Mouse (Mus musculus) forebrain, embryonic 15.5 days (tissue): ENCODE measurements around the gene Ahnak. TPM values are rescaled to one million over a fixed set of nuclear protein-coding genes. Genes with fewer than 3 reads are reported as not detected.

Source experiments
- ATAC-seq: fragments of 200-750 bp; cut with Nextera tagmentation; replicated peaks from 2 replicates; pipeline ENCODE4 v1.8.0; 2017; ENCODE audit warnings: mild to moderate bottlenecking, moderate TSS enrichment, moderate library complexity
- H3K27ac ChIP-seq: fragments of 300-500 bp; sonication (generic); replicated peaks from 2 replicates; pipeline ENCODE4 v1.5.1; 2015; ENCODE audit warnings: mild to moderate bottlenecking, inconsistent platforms
- H3K27me3 ChIP-seq: fragments of 300-500 bp; sonication (generic); 2 replicates; pipeline ENCODE4 v1.6.1; 2015; ENCODE audit warnings: inconsistent platforms
- H3K36me3 ChIP-seq: fragments of 300-500 bp; sonication (generic); 2 replicates; pipeline ENCODE4 v1.6.1; 2015; ENCODE audit warnings: mild to moderate bottlenecking, inconsistent platforms
- H3K4me1 ChIP-seq: fragments of 300-500 bp; sonication (generic); 2 replicates; pipeline ENCODE4 v1.6.1; 2015; ENCODE audit warnings: inconsistent platforms
- H3K4me2 ChIP-seq: fragments of 300-500 bp; sonication (generic); replicated peaks from 2 replicates; pipeline ENCODE4 v1.6.1; 2015; ENCODE audit warnings: mild to moderate bottlenecking, inconsistent platforms
- H3K4me3 ChIP-seq: fragments of 300-500 bp; sonication (generic); 2 replicates; pipeline ENCODE4 v1.5.1; 2015; ENCODE audit warnings: mild to moderate bottlenecking, inconsistent platforms
- H3K9ac ChIP-seq: fragments of 300-500 bp; sonication (generic); replicated peaks from 2 replicates; pipeline ENCODE4 v1.6.1; 2015; ENCODE audit warnings: mild to moderate bottlenecking, inconsistent platforms
- H3K9me3 ChIP-seq: fragments of 300-500 bp; sonication (generic); 2 replicates; pipeline ENCODE4 v1.6.1; 2016; ENCODE audit warnings: inconsistent platforms
- WGBS: fragments of 180-500 bp; shearing (Covaris S2); methylation state at CpG from one replicate; pipeline ENCODE4 v1.1.7; 2015; ENCODE audit warnings: mixed read lengths; 5-methylcytosine and 5-hydroxymethylcytosine counted together
- polyA plus RNA-seq: library from polyadenylated mRNA; unstranded; fragments of >200 nt; fragmentation: Nextera tagmentation; extraction: Ambion mirVana; gene quantifications from 2 replicates; pipeline ENCODE4 v1.2.1, GENCODE M21; 2015

Gene Ahnak
- polyA plus RNA-seq, 1 experiment from 2014 or later = 3.7 TPM

DNA sequence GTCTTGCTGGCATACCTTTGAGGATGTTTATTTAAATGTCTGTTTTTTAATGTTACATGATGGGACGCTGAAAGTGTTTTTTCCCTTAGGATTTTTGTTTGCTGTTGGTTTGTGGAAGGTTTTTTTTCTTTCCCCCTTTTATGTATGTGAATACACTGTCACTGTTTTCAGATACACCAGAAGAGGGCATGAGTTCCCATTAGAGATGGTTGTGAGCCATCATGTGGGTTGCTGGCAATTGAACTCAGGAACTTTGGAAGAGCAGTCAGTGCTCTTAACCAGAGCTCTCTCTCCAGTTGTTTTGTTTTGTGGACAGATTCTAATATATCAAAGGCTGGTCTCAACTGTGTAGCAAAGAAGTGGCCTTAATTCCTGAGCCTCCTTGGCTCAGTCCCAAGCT, 14.4 kb upstream of the Ahnak start:
- 84% methylated on average over 1 of the region's 1 CpGs for WGBS
- no peak overlapping the region for H3K4me3 ChIP-seq
- peaks cover 98% of the 10 kb centered on the region for H3K36me3 ChIP-seq
- H3K4me2 ChIP-seq = no peak overlapping the region
- H3K27me3 ChIP-seq = no peaks in the 10 kb centered on the region
- no peak overlapping the region for H3K27ac ChIP-seq
- no peaks in the 10 kb centered on the region for H3K4me1 ChIP-seq
- no peak for ATAC-seq
- H3K9ac ChIP-seq = no peak overlapping the region
- no peaks in the 10 kb centered on the region for H3K9me3 ChIP-seq

DNA sequence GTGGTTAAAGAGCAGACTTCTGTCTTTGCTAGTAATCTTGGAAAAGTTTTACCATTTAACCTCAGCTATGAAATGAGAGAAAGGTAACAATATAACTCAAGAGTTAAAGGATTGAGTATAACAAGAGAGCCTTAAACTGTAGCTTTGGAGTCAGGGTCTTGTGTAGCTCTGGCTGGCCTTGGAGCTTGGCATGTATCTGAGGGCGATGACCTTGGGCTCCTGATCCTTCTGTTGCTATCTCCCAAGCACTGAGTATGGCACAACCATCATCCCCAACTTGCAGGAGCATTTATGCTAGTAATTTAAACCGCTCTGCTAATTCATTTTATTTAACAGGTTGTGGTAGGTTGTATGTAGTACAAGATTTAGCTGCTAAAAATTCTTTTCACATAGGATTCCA, 13.6 kb upstream of the Ahnak start:
- Histone ChIP-seq H3K4me1 (no peaks in the 10 kb centered on the region), H3K36me3 (peaks cover 98% of the 10 kb centered on the region), H3K9me3 (no peaks in the 10 kb centered on the region), H3K27me3 (no peaks in the 10 kb centered on the region), H3K4me3 (no peak overlapping the region), H3K27ac (no peak overlapping the region), H3K4me2 (no peak overlapping the region), H3K9ac (no peak overlapping the region)
- 97% methylated on average over 2 of the region's 2 CpGs for WGBS
- no peak for ATAC-seq

DNA sequence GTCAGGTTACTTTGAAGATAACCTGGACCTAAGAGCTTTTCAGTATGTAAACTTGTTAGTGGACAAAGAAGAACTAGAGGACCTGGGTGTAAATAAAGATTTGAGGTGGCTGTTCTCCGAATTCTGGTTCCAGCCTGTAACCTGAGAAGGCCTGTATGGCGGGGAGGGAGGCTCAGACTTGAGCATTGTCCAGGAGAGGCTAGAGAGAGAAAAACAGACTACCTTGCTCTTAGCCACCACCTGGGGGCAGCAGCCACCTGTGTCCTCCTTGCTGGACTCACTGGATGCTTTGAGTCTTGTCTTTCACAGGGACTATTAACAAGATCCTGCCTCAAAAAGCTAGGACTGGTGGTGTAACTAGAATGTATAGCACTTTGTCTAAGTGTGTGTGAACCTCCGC, 12.5 kb upstream of the Ahnak start:
- no peaks in the 10 kb centered on the region for H3K27me3 ChIP-seq
- 38% methylated on average over 3 of the region's 3 CpGs for WGBS
- H3K4me1 ChIP-seq = peaks cover 3% of the 10 kb centered on the region
- H3K27ac ChIP-seq = no peak overlapping the region
- no peak overlapping the region for H3K4me3 ChIP-seq
- peak; percentile 42; the same call in 1 of the 2 replicates for ATAC-seq
- H3K9ac ChIP-seq = no peak overlapping the region
- H3K36me3 ChIP-seq = peaks cover 89% of the 10 kb centered on the region
- no peak overlapping the region for H3K4me2 ChIP-seq
- no peaks in the 10 kb centered on the region for H3K9me3 ChIP-seq

DNA sequence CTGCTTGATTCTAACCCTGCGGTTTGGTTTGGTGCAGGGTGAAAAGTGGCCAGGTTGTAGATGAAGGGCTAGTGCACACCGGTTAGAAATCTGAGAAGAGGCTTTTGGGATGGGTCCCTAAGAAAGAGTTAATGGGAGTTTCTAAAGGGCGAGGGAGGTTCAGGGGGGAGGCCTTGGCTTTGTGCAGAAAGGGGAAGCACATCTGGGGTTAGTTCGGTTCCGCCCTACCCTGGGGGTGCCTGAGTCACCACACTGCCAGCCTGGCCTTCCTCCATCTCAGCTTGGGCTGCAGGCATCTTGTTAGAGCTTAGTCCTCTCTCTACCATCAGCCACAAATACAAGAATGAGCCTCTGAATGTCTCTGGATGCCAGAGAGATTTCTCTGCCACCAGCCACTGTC, 8.3 kb upstream of the Ahnak start:
- no peak overlapping the region for H3K27ac ChIP-seq
- whole genome bisulfite sequencing = 49% methylated on average over 5 of the region's 5 CpGs
- H3K9ac ChIP-seq = no peak overlapping the region
- H3K36me3 ChIP-seq = peaks cover 46% of the 10 kb centered on the region
- H3K4me2 ChIP-seq = no peak overlapping the region
- H3K4me1 ChIP-seq = peaks cover 36% of the 10 kb centered on the region
- H3K4me3 ChIP-seq = no peak overlapping the region
- H3K9me3 ChIP-seq = no peaks in the 10 kb centered on the region
- ATAC-seq = no peak
- H3K27me3 ChIP-seq = no peaks in the 10 kb centered on the region

DNA sequence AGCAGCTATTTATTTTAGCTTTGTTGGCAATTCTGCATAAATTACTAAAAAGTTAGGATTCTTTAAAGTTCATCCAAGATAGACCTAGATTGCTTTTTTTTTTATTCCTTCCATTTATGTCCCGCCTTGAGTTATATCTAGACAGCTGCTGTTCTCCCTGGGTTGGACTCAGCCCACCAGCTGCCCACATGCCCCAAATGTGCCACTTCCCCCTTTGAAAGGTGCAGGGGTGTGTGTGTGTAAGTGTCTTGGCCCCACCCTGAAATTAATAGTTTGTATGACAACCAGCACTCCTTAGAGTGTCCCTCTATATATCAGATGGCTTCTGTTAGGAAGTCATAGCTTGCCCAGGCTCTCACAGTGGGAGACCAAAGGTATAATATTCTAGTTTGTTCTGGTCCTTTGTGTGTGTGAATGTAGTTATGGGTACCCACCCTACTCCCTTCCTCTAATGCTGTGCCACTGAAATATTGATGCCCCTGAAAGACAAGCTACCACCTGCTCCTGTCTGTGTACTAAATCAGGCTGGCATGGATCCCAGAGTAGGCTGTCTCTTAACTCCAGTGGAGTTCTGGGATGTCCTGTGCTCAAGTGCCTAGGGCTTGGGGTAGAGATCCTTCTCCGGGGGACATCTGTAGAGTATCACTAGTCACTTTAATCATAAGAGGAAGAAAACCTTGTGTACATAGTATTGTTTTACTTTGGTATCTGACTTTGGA, 7.5 kb upstream of the Ahnak start:
- H3K4me3 ChIP-seq = no peak overlapping the region
- WGBS = 66% methylated on average over 2 of the region's 2 CpGs
- H3K27ac ChIP-seq = peak overlapping the region; percentile 29; the same call in 1 of the 2 replicates
- H3K36me3 ChIP-seq = peaks cover 39% of the 10 kb centered on the region
- H3K4me2 ChIP-seq = no peak overlapping the region
- no peaks in the 10 kb centered on the region for H3K27me3 ChIP-seq
- no peak overlapping the region for H3K9ac ChIP-seq
- no peaks in the 10 kb centered on the region for H3K9me3 ChIP-seq
- peaks cover 36% of the 10 kb centered on the region for H3K4me1 ChIP-seq
- 0 out of 2 replicates have a peak, but pooled peaks have one; percentile 8 for ATAC-seq

DNA sequence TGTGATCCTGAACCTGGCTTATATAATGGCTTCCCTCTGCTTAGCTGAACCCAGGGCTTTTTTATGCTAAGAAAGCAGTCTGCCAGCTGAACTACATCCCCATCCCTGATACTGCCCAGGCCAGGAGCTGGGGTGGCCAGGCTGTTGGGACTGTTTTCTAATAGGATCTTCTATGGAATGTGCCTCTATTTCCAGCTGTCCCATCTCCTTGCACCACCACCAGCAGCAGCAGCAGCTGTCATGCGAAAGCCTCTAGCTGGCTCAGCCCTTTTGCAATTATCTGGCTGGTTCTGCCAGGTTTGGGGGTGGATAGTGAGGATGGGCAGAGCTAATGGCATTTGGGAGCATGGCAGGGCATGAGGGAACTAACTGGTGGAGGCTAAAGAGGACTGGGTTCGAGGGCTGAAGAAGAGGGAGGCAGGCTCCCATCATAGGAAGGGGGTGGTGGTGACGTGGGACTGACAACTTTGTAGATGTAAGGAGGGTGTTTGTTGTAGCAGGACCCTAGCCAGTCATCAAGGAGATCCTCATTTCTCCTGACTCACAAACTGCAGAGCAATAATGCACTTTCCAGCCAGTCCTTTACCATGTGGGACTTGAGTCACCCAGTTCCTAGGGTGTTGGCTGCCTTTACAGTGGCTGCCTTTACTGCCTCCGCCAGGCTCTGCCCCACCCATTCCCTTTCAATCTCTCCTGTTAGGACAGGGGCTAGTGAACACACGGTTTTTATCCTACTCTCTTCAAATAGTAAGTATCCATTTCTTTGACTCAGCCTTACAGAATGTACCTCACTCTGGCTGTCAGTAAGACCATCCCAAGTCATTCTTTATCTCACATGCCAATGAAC, 6.6 kb upstream of the Ahnak start:
- H3K27me3 ChIP-seq = no peaks in the 10 kb centered on the region

DNA sequence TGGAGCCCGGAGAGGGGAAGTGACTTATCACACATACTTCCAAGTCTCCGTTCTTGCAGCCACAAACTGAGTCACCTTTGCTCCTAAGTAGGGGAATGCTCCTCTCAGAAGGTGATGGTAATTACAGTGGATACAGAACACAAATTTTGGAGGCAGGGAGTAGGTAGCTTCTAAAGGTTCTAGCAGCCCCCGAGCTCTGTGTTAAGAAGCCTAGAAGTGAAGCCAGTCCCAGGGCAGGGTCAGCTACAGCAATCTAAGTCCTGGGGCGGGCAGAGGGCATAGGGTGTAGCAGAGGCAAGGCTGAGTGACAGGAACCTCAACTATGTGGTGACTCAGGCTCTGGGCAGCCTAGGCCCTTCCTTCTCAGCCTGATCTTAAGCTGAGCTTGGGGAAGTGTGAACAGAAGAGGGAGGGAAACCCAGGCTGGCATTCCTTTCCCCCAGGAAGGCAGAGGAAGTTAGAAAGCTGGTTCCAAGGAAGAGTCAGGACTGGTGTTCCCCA, 5.9 kb upstream of the Ahnak start:
- WGBS = 59% methylated on average over 4 of the region's 4 CpGs
- H3K36me3 ChIP-seq = peaks cover 23% of the 10 kb centered on the region
- H3K4me1 ChIP-seq = peaks cover 39% of the 10 kb centered on the region
- no peaks in the 10 kb centered on the region for H3K9me3 ChIP-seq
- ATAC-seq = no peak
- no peak overlapping the region for H3K27ac ChIP-seq
- H3K27me3 ChIP-seq = peaks cover 4% of the 10 kb centered on the region; the same call in 1 of the 2 replicates
- no peak overlapping the region for H3K4me2 ChIP-seq
- H3K9ac ChIP-seq = no peak overlapping the region
- H3K4me3 ChIP-seq = no peak overlapping the region

More for the DNA sequence above, 6.6 kb upstream of the Ahnak start:
- H3K4me2 ChIP-seq = no peak overlapping the region
- WGBS = 59% methylated on average over 5 of the region's 5 CpGs
- ATAC-seq = no peak
- no peak overlapping the region for H3K4me3 ChIP-seq
- peaks cover 30% of the 10 kb centered on the region for H3K36me3 ChIP-seq
- H3K9me3 ChIP-seq = no peaks in the 10 kb centered on the region
- peaks cover 36% of the 10 kb centered on the region for H3K4me1 ChIP-seq
- H3K27ac ChIP-seq = no peak overlapping the region
- H3K9ac ChIP-seq = no peak overlapping the region

DNA sequence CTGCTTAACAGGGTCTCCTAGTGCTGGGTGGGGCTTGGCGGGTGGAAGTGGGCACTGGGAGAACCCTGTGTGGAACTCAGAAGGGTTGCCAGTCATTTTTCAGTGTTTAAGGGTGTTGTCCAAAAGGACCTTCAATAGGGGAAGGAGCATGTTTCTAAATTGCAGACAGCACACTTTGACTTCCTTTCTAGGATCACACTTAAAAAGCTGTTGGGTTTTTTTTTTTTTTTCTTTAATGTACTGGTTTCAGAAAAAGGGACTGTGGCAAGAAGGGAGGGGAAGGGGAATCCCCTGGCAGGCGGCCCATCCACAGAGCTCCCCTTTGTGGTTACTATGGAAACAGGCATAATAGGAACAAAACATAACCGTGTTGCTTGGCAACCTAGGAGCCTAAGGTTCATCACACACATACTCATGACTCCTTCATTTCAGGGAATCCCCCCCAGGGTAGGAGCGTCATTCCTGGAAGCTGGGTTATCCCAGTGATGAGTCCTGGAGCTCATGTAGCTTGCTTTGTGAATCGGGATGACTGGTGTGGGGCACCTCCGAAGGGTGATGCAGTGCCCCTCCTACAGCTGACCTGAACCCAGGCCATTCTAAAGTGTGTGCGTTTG, 4.7 kb upstream of the Ahnak start:
- H3K4me1 ChIP-seq = peaks cover 50% of the 10 kb centered on the region
- peak overlapping the region; percentile 23; the same call in 1 of the 2 replicates for H3K9ac ChIP-seq
- peak overlapping the region; percentile 71 for H3K27ac ChIP-seq

DNA sequence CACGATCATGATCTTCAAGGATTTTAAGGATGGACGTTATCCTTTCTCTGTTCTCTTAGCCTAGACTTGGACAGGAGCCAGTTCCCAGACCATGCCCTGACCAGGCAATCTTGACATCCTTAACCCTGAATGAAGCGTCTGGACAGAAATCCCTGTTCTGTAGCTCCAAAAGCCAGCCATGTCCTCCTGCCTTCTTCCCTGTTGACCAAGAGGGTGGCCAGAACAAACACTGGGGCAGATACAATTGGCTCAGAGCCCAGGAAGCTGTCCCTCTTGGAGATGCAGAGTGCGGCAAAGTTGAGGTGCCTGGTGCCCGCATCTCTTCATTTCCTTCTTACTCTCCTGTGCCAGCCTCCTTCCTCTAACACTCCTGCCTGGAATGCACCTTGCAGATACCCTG, 3.2 kb upstream of the Ahnak start:
- no peak for ATAC-seq
- no peak overlapping the region for H3K9ac ChIP-seq
- 53% methylated on average over 5 of the region's 5 CpGs for WGBS
- no peaks in the 10 kb centered on the region for H3K36me3 ChIP-seq
- H3K4me3 ChIP-seq = no peak overlapping the region
- peaks cover 64% of the 10 kb centered on the region for H3K4me1 ChIP-seq
- no peak overlapping the region for H3K27ac ChIP-seq
- H3K4me2 ChIP-seq = no peak overlapping the region
- H3K27me3 ChIP-seq = peaks cover 13% of the 10 kb centered on the region
- no peaks in the 10 kb centered on the region for H3K9me3 ChIP-seq

More for the DNA sequence above, 4.7 kb upstream of the Ahnak start:
- peak overlapping the region; percentile 27 for H3K4me2 ChIP-seq
- peaks cover 8% of the 10 kb centered on the region for H3K27me3 ChIP-seq
- H3K9me3 ChIP-seq = no peaks in the 10 kb centered on the region
- H3K36me3 ChIP-seq = peaks cover 11% of the 10 kb centered on the region
- H3K4me3 ChIP-seq = peak overlapping the region; percentile 15; the same call in 1 of the 2 replicates
- ATAC-seq = peak; percentile 66
- 2% methylated on average over 7 of the region's 7 CpGs for WGBS

DNA sequence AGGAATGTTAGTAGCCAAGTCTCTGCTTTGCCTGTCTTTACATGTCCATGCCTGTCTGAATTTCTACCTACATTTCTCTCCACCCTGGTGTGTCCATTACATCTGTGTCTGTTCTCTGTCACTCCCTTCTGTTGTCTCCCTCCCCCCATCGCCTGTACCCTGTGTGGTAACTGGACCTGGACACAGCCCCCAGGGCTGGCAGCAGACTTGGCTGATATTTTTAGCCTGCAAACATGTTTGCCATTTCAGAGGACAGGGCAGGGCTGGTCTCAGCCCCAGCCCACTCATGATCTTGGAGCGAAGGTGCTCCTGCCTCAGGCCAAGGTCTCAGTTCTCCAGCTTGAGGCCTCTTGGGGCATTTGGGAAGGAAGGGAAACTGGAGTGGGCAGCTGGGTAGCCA, 1.3 kb upstream of the Ahnak start:
- 55% methylated on average over 2 of the region's 2 CpGs for WGBS
- Histone ChIP-seq H3K27ac (no peak overlapping the region), H3K9me3 (no peaks in the 10 kb centered on the region), H3K4me2 (no peak overlapping the region), H3K36me3 (no peaks in the 10 kb centered on the region), H3K4me3 (no peak overlapping the region), H3K9ac (no peak overlapping the region), H3K4me1 (peaks cover 53% of the 10 kb centered on the region), H3K27me3 (peaks cover 13% of the 10 kb centered on the region)
- ATAC-seq = no peak

DNA sequence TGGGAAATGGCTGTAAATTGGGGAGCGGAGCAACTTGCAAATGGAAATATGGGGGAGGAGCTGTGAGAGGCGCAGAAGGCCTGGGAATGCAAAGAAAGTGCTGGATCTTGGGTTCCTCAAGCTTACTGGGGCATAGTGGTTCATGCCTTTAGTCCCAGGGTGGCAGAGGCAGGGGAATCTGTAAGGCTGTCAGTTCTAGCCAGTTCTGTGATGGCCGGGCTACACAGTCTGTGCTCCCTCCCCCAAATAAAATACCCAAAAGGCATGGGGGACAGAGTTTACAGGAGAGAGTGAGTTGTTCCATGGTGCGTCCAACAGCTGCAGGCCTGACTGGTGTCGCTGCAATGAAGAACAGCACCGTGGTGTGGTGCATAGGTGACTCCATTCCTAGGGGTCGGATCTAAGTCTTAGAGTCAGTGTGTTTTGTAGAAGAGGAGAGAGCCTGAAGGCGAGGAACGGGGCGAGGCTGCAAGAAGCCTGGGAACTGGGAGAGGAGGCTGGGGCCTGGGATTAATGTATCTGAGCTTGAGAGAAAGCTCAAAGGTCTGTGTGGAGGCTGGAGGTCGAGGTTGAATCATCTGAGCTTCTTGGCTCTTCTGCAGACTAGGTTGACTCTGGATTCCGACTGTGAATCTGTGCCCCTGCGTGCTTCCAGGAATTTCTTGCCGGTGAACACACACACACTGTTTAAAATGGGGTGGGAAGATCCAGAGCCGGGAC, 578 bp upstream of the Ahnak start:
- 20% methylated on average over 15 of the region's 15 CpGs for WGBS
- no peak for ATAC-seq
- Histone ChIP-seq H3K27ac (no peak overlapping the region), H3K9ac (no peak overlapping the region), H3K4me3 (peak overlapping the region; percentile 47), H3K4me2 (peak overlapping the region; percentile 91), H3K36me3 (no peaks in the 10 kb centered on the region), H3K4me1 (peaks cover 48% of the 10 kb centered on the region), H3K9me3 (no peaks in the 10 kb centered on the region), H3K27me3 (peaks cover 13% of the 10 kb centered on the region)
